Mouse (Mus musculus) cerebellum, adult 2 months (tissue): ENCODE results near the gene Lyve1.

Source experiments
- CTCF ChIP-seq: fragments of 200-500 bp; IDR thresholded peaks from 2 replicates; pipeline ENCODE4 v1.5.1; 2011; ENCODE audit warnings: low read depth, mild to moderate bottlenecking, control low read depth, low read length, moderate library complexity, borderline replicate concordance; ENCODE audit not compliant: insufficient read depth
- POLR2A ChIP-seq: fragments of 200-500 bp; IDR thresholded peaks from 2 replicates; pipeline ENCODE4 v1.6.1; 2011; ENCODE audit warnings: low read length, control low read depth, borderline replicate concordance; ENCODE audit not compliant: insufficient read depth

GRCm38 (mm10) chr7:110896453-110896852 is 33.4 kb upstream of the Lyve1 start:
- TF ChIP-seq CTCF (no peak), POLR2A (no peak)
